Mouse (Mus musculus) neural tube, embryonic 14.5 days (tissue): ENCODE measurements around the gene Alx3. TPM values are rescaled to one million over a fixed set of nuclear protein-coding genes. Genes with fewer than 3 reads are reported as not detected.

ENCODE experiments used
- ATAC-seq: fragments of 200-750 bp; cut with Nextera tagmentation; 2 replicates; pipeline ENCODE4 v1.8.0; 2017; ENCODE audit warnings: low read depth, mild to moderate bottlenecking, moderate TSS enrichment, moderate library complexity
- H3K27ac ChIP-seq: fragments of 300-500 bp; sonication (generic); 2 replicates; pipeline ENCODE4 v1.5.1; 2014; ENCODE audit warnings: low read depth, mild to moderate bottlenecking, control low read depth, low read length, moderate library complexity, mixed read lengths
- H3K27me3 ChIP-seq: fragments of 300-500 bp; sonication (generic); 2 replicates; pipeline ENCODE4 v1.6.1; 2014; ENCODE audit warnings: low read length; ENCODE audit not compliant: control insufficient read depth, insufficient read depth
- H3K36me3 ChIP-seq: fragments of 300-500 bp; sonication (generic); 2 replicates; pipeline ENCODE4 v1.6.1; 2014; ENCODE audit warnings: low read length, mixed read lengths; ENCODE audit not compliant: control insufficient read depth, insufficient read depth
- H3K4me1 ChIP-seq: fragments of 300-500 bp; sonication (generic); 2 replicates; pipeline ENCODE4 v1.6.1; 2014; ENCODE audit warnings: low read length; ENCODE audit not compliant: control insufficient read depth, insufficient read depth
- H3K4me2 ChIP-seq: fragments of 300-500 bp; sonication (generic); 2 replicates; pipeline ENCODE4 v1.6.1; 2014; ENCODE audit warnings: mild to moderate bottlenecking, low read depth, low read length, control low read depth
- H3K4me3 ChIP-seq: fragments of 300-500 bp; sonication (generic); 2 replicates; pipeline ENCODE4 v1.5.1; 2014; ENCODE audit warnings: low read depth, low read length, control low read depth, mixed read lengths
- H3K9ac ChIP-seq: fragments of 300-500 bp; sonication (generic); replicated peaks from 2 replicates; pipeline ENCODE4 v1.6.1; 2014; ENCODE audit warnings: low read depth, mild to moderate bottlenecking, control low read depth, low read length, mixed read lengths
- H3K9me3 ChIP-seq: fragments of 300-500 bp; sonication (generic); 2 replicates; pipeline ENCODE4 v1.6.1; 2016; ENCODE audit warnings: low read length; ENCODE audit not compliant: control insufficient read depth
- WGBS: fragments of 180-500 bp; shearing (Covaris S2); extraction: QIAGEN DNeasy Blood & Tissue Kit; methylation state at CpG from one replicate; pipeline ENCODE4 v1.1.7; 2014; 5-methylcytosine and 5-hydroxymethylcytosine counted together
- polyA plus RNA-seq: library from polyadenylated mRNA; unstranded; fragments of >200 nt; fragmentation: Nextera tagmentation; extraction: Ambion mirVana; gene quantifications from 2 replicates; pipeline ENCODE4 v1.2.1, GENCODE M21; 2014

The Alx3 gene
- polyA plus RNA-seq, 1 experiment from 2014 or later: not detected

GRCm38 (mm10) chr3:107595938-107596461 lies 1.2 kb downstream of the Alx3 start:
- no peak overlapping the region for H3K27ac ChIP-seq
- under 1% methylated on average over 34 of the region's 34 CpGs for WGBS
- peaks cover 7% of the 10 kb centered on the region for H3K4me1 ChIP-seq
- H3K4me3 ChIP-seq: no peak overlapping the region
- no peak overlapping the region for H3K4me2 ChIP-seq
- peaks cover 34% of the 10 kb centered on the region for H3K27me3 ChIP-seq
- H3K9ac ChIP-seq: no peak overlapping the region
- no peaks in the 10 kb centered on the region for H3K36me3 ChIP-seq
- no peak for ATAC-seq
- H3K9me3 ChIP-seq: no peaks in the 10 kb centered on the region

- no peak for ATAC-seq
- H3K9ac ChIP-seq: no peak overlapping the region
- under 1% methylated on average over 26 of the region's 26 CpGs for WGBS
- H3K27ac ChIP-seq: no peak overlapping the region
- H3K27me3 ChIP-seq: peaks cover 34% of the 10 kb centered on the region
- H3K4me3 ChIP-seq: no peak overlapping the region
- H3K9me3 ChIP-seq: no peaks in the 10 kb centered on the region
- H3K36me3 ChIP-seq: no peaks in the 10 kb centered on the region
- H3K4me1 ChIP-seq: peaks cover 7% of the 10 kb centered on the region
- H3K4me2 ChIP-seq: no peak overlapping the region
Observed at GRCm38 (mm10) chr3:107596559-107596958, 1.7 kb downstream of the Alx3 start.

GRCm38 (mm10) chr3:107597134-107597533 lies 2.3 kb downstream of the Alx3 start:
- H3K4me2 ChIP-seq: no peak overlapping the region
- H3K9me3 ChIP-seq: no peaks in the 10 kb centered on the region
- no peak overlapping the region for H3K9ac ChIP-seq
- WGBS: under 1% methylated on average over 24 of the region's 24 CpGs
- H3K4me3 ChIP-seq: no peak overlapping the region
- H3K27ac ChIP-seq: no peak overlapping the region
- peaks cover 34% of the 10 kb centered on the region for H3K27me3 ChIP-seq
- peaks cover 7% of the 10 kb centered on the region for H3K4me1 ChIP-seq
- no peak for ATAC-seq
- H3K36me3 ChIP-seq: no peaks in the 10 kb centered on the region

- H3K36me3 ChIP-seq: no peaks in the 10 kb centered on the region
- H3K9ac ChIP-seq: no peak overlapping the region
- no peak overlapping the region for H3K4me3 ChIP-seq
- WGBS: 3% methylated on average over 22 of the region's 22 CpGs
- H3K27me3 ChIP-seq: peaks cover 33% of the 10 kb centered on the region
- ATAC-seq: no peak
- H3K4me2 ChIP-seq: no peak overlapping the region
- no peak overlapping the region for H3K27ac ChIP-seq
- H3K9me3 ChIP-seq: no peaks in the 10 kb centered on the region
- H3K4me1 ChIP-seq: peaks cover 7% of the 10 kb centered on the region
Observed at GRCm38 (mm10) chr3:107597586-107598389, 3.0 kb downstream of the Alx3 start.

GRCm38 (mm10) chr3:107600127-107600526 lies 5.3 kb downstream of the Alx3 start:
- H3K27ac ChIP-seq: no peak overlapping the region
- no peak overlapping the region for H3K9ac ChIP-seq
- H3K4me3 ChIP-seq: no peak overlapping the region
- ATAC-seq: no peak
- WGBS: 55% methylated on average over 5 of the region's 6 CpGs
- no peak overlapping the region for H3K4me2 ChIP-seq
- H3K4me1 ChIP-seq: peaks cover 3% of the 10 kb centered on the region
- no peaks in the 10 kb centered on the region for H3K9me3 ChIP-seq
- no peaks in the 10 kb centered on the region for H3K36me3 ChIP-seq
- peaks cover 18% of the 10 kb centered on the region for H3K27me3 ChIP-seq

GRCm38 (mm10) chr3:107605304-107605703 lies 10.5 kb downstream of the Alx3 start:
- Histone ChIP-seq H3K4me1 (no peaks in the 10 kb centered on the region), H3K9me3 (no peaks in the 10 kb centered on the region), H3K27ac (no peak overlapping the region), H3K9ac (no peak overlapping the region), H3K36me3 (no peaks in the 10 kb centered on the region), H3K4me3 (no peak overlapping the region), H3K4me2 (no peak overlapping the region), H3K27me3 (no peaks in the 10 kb centered on the region)
- 9% methylated on average over 4 of the region's 4 CpGs for WGBS
- peak; percentile 47 for ATAC-seq

GRCm38 (mm10) chr3:107607221-107607620 lies 12.4 kb downstream of the Alx3 start:
- Histone ChIP-seq H3K27ac (no peak overlapping the region), H3K9me3 (no peaks in the 10 kb centered on the region), H3K4me2 (no peak overlapping the region), H3K27me3 (no peaks in the 10 kb centered on the region), H3K4me1 (no peaks in the 10 kb centered on the region), H3K4me3 (no peak overlapping the region), H3K9ac (no peak overlapping the region), H3K36me3 (peaks cover 12% of the 10 kb centered on the region)
- no peak for ATAC-seq
- 61% methylated on average over 8 of the region's 8 CpGs for WGBS

- H3K4me3 ChIP-seq: no peak overlapping the region
- no peak overlapping the region for H3K27ac ChIP-seq
- H3K27me3 ChIP-seq: no peaks in the 10 kb centered on the region
- no peak overlapping the region for H3K9ac ChIP-seq
- WGBS: 77% methylated on average over 4 of the region's 4 CpGs
- no peak overlapping the region for H3K4me2 ChIP-seq
- H3K36me3 ChIP-seq: peaks cover 27% of the 10 kb centered on the region
- no peaks in the 10 kb centered on the region for H3K4me1 ChIP-seq
- H3K9me3 ChIP-seq: no peaks in the 10 kb centered on the region
- no peak for ATAC-seq
Observed at GRCm38 (mm10) chr3:107608808-107609207, 14.0 kb downstream of the Alx3 start.

- no peak overlapping the region for H3K9ac ChIP-seq
- no peak for ATAC-seq
- H3K36me3 ChIP-seq: peaks cover 33% of the 10 kb centered on the region
- H3K9me3 ChIP-seq: no peaks in the 10 kb centered on the region
- H3K4me2 ChIP-seq: no peak overlapping the region
- no peaks in the 10 kb centered on the region for H3K4me1 ChIP-seq
- WGBS: 45% methylated on average over 3 of the region's 3 CpGs
- no peak overlapping the region for H3K27ac ChIP-seq
- no peaks in the 10 kb centered on the region for H3K27me3 ChIP-seq
- no peak overlapping the region for H3K4me3 ChIP-seq
Observed at GRCm38 (mm10) chr3:107609376-107609775, 14.5 kb downstream of the Alx3 start.
